Mouse (Mus musculus): ENCODE data around the gene Tspan32. TPM values are rescaled to one million over a fixed set of nuclear protein-coding genes. Genes with fewer than 3 reads are reported as not detected.

The Tspan32 gene
- polyA plus RNA-seq, 1 experiment: 0.25 TPM

DNA sequence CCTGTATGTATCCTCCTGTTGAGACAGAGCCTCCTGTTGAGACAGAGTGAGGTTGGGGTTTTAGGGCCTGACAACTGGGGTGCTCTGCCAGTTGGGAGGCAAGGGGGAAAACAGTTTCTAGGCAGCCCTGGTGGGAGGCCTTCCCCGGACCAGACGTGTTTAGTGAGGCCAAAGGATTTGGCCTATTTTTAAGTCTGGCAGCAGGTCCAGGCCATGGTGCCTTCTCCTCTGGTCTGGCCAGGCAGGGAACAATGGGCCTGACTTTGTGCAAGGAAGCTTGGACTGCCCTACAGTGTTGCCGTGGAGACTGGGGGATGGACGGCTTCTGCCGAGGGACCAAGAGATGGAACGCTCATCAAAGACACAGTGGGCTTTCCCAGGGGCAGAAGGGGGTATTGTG is 59.4 kb downstream of the Tspan32 start:
- no peak overlapping the region for H3K27ac ChIP-seq (ENCODE audit: insufficient read depth, low read length)
- H3K27me3 ChIP-seq (ENCODE audit: control insufficient read depth, insufficient read depth, low read length): no peaks in the 10 kb centered on the region
- H3K4me1 ChIP-seq (ENCODE audit: control insufficient read depth, insufficient read depth, low read length): peaks cover 35% of the 10 kb centered on the region
- peak in 1 of 2 experiments; percentile 60 for DNase-seq
- WGBS: 23% methylated on average over 6 of the region's 6 CpGs
- no peak for TF ChIP-seq CTCF (IDR thresholded peaks at IDR 0.05; ENCODE audit: borderline replicate concordance, insufficient read depth, low read depth, low read length)
- no peak for TF ChIP-seq POLR2A (IDR thresholded peaks at IDR 0.05; ENCODE audit: borderline replicate concordance, insufficient read depth, low read length)
- no peak overlapping the region for H3K4me3 ChIP-seq (replicated peaks; ENCODE audit: insufficient read depth, low read depth, low read length)

DNA sequence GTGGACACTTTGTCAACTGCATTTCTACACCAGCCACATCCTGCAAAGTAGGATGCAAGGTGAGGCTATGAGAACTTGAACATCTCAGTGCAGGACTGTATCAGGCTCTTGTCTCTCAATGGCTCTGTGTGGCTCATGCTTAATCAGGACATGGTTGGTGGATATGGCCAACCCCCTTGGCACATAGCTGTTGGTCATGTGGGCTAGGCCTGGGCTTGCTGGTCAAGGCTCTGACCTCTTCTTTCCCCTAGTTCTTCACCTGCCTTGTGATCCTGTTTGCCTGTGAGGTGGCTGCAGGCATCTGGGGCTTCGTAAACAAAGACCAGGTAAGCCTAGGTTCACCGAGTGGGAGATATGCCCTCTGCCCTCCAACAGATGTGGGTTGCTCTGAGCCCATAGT is 60.8 kb downstream of the Tspan32 start:
- peaks cover 28% of the 10 kb centered on the region for H3K4me1 ChIP-seq (ENCODE audit: control insufficient read depth, insufficient read depth, low read length)
- DNase-seq: no peak
- no peaks in the 10 kb centered on the region for H3K27me3 ChIP-seq (ENCODE audit: control insufficient read depth, insufficient read depth, low read length)
- no peak overlapping the region for H3K27ac ChIP-seq (ENCODE audit: insufficient read depth, low read length)
- H3K4me3 ChIP-seq (replicated peaks; ENCODE audit: insufficient read depth, low read depth, low read length): no peak overlapping the region
- 98% methylated on average over 2 of the region's 2 CpGs for WGBS
- TF ChIP-seq POLR2A (IDR thresholded peaks at IDR 0.05; ENCODE audit: borderline replicate concordance, insufficient read depth, low read length) (no peak), CTCF (IDR thresholded peaks at IDR 0.05; ENCODE audit: borderline replicate concordance, insufficient read depth, low read depth, low read length) (no peak)

GRCm38 (mm10) chr7:143067469-143067868 is 62.6 kb downstream of the Tspan32 start:
- 10% methylated on average over 2 of the region's 2 CpGs for WGBS
- H3K27ac ChIP-seq (ENCODE audit: insufficient read depth, low read length): no peak overlapping the region
- TF ChIP-seq CTCF (IDR thresholded peaks at IDR 0.05; ENCODE audit: borderline replicate concordance, insufficient read depth, low read depth, low read length): no peak
- TF ChIP-seq POLR2A (IDR thresholded peaks at IDR 0.05; ENCODE audit: borderline replicate concordance, insufficient read depth, low read length): no peak

GRCm38 (mm10) chr7:143067897-143068296 is 63.1 kb downstream of the Tspan32 start:
- WGBS: 25% methylated on average over 3 of the region's 3 CpGs
- Histone ChIP-seq H3K4me3 (replicated peaks; ENCODE audit: insufficient read depth, low read depth, low read length) (no peak overlapping the region), H3K27me3 (ENCODE audit: control insufficient read depth, insufficient read depth, low read length) (no peaks in the 10 kb centered on the region), H3K4me1 (ENCODE audit: control insufficient read depth, insufficient read depth, low read length) (peaks cover 20% of the 10 kb centered on the region), H3K27ac (ENCODE audit: insufficient read depth, low read length) (peak overlapping the region; percentile 84)
- peak in 1 of 2 experiments; percentile 34 for DNase-seq
- TF ChIP-seq CTCF (IDR thresholded peaks at IDR 0.05; ENCODE audit: borderline replicate concordance, insufficient read depth, low read depth, low read length): no peak
- TF ChIP-seq POLR2A (IDR thresholded peaks at IDR 0.05; ENCODE audit: borderline replicate concordance, insufficient read depth, low read length): no peak

More at GRCm38 (mm10) chr7:143067469-143067868, 62.6 kb downstream of the Tspan32 start:
- H3K27me3 ChIP-seq (ENCODE audit: control insufficient read depth, insufficient read depth, low read length): no peaks in the 10 kb centered on the region
- H3K4me1 ChIP-seq (ENCODE audit: control insufficient read depth, insufficient read depth, low read length): peaks cover 20% of the 10 kb centered on the region
- DNase-seq: peak in 1 of 2 experiments; percentile 25
- no peak overlapping the region for H3K4me3 ChIP-seq (replicated peaks; ENCODE audit: insufficient read depth, low read depth, low read length)

DNA sequence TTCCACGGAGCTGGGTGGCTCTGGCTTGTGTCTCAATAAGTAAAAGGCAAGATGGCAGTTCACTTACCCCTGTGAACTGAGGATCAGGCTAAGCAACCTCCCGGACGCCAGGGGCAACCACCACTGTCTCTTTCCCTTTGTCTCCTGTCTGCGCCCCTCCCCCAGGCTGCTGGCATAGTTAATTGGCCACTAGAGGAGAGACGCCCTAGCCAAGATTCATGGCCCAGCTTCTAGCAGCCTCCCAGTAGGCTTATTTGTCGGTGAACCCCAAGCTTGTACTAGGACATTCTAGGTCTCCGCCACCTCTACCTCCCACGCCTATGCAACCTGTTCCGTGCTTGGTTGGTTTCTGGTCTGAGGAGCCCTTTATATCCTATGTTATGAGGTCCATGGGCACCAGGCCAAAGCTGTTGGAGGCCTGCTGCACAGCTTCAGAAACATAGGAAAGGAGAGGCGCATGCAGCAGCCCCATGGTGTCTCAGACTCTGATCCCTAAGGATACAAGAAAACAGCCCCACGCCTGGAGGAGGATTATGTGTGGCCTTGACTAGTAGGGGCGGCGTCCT is 63.6 kb downstream of the Tspan32 start:
- TF ChIP-seq CTCF (IDR thresholded peaks at IDR 0.05; ENCODE audit: borderline replicate concordance, insufficient read depth, low read depth, low read length): no peak
- no peak for TF ChIP-seq POLR2A (IDR thresholded peaks at IDR 0.05; ENCODE audit: borderline replicate concordance, insufficient read depth, low read length)
- peak in 1 of 2 experiments; percentile 68 for DNase-seq

DNA sequence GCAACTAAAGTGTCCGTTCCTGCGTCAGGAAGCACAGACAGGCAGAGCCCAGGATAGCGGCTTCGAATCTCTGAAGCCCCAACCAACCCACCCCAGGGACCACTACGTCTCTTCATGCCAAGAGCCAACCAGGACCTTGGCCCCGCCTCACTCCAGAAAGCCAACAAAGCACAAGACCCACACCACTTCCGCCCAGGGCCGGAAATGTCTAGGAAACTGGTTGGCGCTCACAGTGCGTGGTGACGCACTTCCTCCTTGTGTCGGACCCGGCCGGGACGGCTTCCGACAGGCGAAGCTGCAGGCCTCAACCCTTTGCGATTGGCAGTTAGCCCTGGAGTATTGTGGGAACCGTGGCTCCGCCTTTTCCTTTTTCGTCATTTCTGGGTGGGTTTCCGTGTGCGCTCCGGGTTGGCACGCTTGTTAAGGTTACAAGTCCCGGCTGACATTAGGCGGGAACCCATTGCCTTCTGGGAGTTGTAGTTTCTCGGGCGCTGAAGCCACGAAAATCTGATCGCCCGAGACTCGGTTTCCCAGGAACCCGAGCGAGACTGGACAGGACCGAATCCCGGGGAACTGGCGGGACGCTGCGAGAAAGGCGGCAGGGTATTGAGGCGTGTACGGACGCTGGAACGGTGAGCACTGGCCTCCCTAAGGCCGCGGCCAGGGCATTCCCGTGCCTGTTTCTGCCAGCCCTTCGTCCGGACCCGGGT is 64.2 kb downstream of the Tspan32 start, which contains the start of gene Tssc4:
Gene Tssc4, plus strand, starts transcription at position 368 of the 710 bp plus-strand sequence.
- DNase-seq: peak; percentile 97 to 100
- Histone ChIP-seq H3K27ac (ENCODE audit: insufficient read depth, low read length) (peak within 1 kb of the TSS; percentile 84), H3K27me3 (ENCODE audit: control insufficient read depth, insufficient read depth, low read length) (no peaks in the 10 kb centered on the region), H3K4me1 (ENCODE audit: control insufficient read depth, insufficient read depth, low read length) (peaks cover 19% of the 10 kb centered on the region), H3K4me3 (replicated peaks; ENCODE audit: insufficient read depth, low read depth, low read length) (peak within 1 kb of the TSS; percentile 91)
- TF ChIP-seq POLR2A (IDR thresholded peaks at IDR 0.05; ENCODE audit: borderline replicate concordance, insufficient read depth, low read length) (peak; percentile 73), CTCF (IDR thresholded peaks at IDR 0.05; ENCODE audit: borderline replicate concordance, insufficient read depth, low read depth, low read length) (no peak)
- WGBS: under 1% methylated on average over 51 of the region's 51 CpGs

More for the DNA sequence above, 63.6 kb downstream of the Tspan32 start:
- Histone ChIP-seq H3K27me3 (ENCODE audit: control insufficient read depth, insufficient read depth, low read length) (no peaks in the 10 kb centered on the region), H3K4me3 (replicated peaks; ENCODE audit: insufficient read depth, low read depth, low read length) (peak overlapping the region; percentile 65), H3K27ac (ENCODE audit: insufficient read depth, low read length) (peak overlapping the region; percentile 84), H3K4me1 (ENCODE audit: control insufficient read depth, insufficient read depth, low read length) (peaks cover 20% of the 10 kb centered on the region)
- 11% methylated on average over 13 of the region's 13 CpGs for WGBS

Other genes starting within 250 kb of the Tspan32 start
- 11.0 and 13.6 TPM in 2 replicates for gene Th, start 73.9 kb upstream of the Tspan32 start, polyA plus RNA-seq (2012; rRNA removed)
- gene Ascl2, start 35.8 kb upstream of the Tspan32 start, polyA plus RNA-seq (2012; rRNA removed): 0.74 and 0.89 TPM in 2 replicates
- gene Cd81, start 47.7 kb downstream of the Tspan32 start, polyA plus RNA-seq (2012; rRNA removed): 841 and 916 TPM in 2 replicates
- gene Tssc4, start 64.2 kb downstream of the Tspan32 start, polyA plus RNA-seq (2012; rRNA removed): 101 and 106 TPM in 2 replicates
- 0.10 and 0.13 TPM in 2 replicates for gene Trpm5, start 89.6 kb downstream of the Tspan32 start, polyA plus RNA-seq (2012; rRNA removed)
- 0.54 and 1.6 TPM in 2 replicates for gene Kcnq1, start 101.3 kb downstream of the Tspan32 start, polyA plus RNA-seq (2012; rRNA removed)